Mouse (Mus musculus) G1E (cell line): ENCODE measurements around the gene Aff3.

Experiments used
- CTCF ChIP-seq: IDR thresholded peaks from 2 replicates; pipeline ENCODE4 v1.5.1; 2012; ENCODE audit warnings: low read depth, low read length, inconsistent platforms, mixed read lengths
- GATA1 ChIP-seq: IDR thresholded peaks from 2 replicates; pipeline ENCODE4 v1.6.1; 2012; ENCODE audit warnings: borderline replicate concordance, low read length, inconsistent platforms, mixed read lengths
- GATA2 ChIP-seq: IDR thresholded peaks from 2 replicates; pipeline ENCODE4 v1.6.1; 2012; ENCODE audit warnings: low read depth, low read length, inconsistent platforms, borderline replicate concordance
- POLR2AphosphoS5 ChIP-seq: IDR thresholded peaks from 2 replicates; pipeline ENCODE4 v1.6.1; 2012; ENCODE audit warnings: low read depth, low read length, inconsistent platforms; ENCODE audit not compliant: insufficient replicate concordance
- TAL1 ChIP-seq: conservative IDR thresholded peaks from 2 replicates; pipeline ENCODE4 v1.6.1; 2012; ENCODE audit warnings: low read depth, low read length, inconsistent platforms, mixed read lengths

- no peak for TF ChIP-seq CTCF
- no peak for TF ChIP-seq GATA1
- no peak for TF ChIP-seq GATA2
- TF ChIP-seq TAL1, result no peak
- no peak for TF ChIP-seq POLR2AphosphoS5
These were observed 176.0 kb downstream of the Aff3 start for GRCm38 (mm10) chr1:38488667-38489210.
